Mouse (Mus musculus): Measurements from ENCODE around the gene Ccdc32.
"Not testable (repeated sequence)": the region's sequence is repeated elsewhere in the genome, so short reads cannot be mapped to it uniquely, and the experiment has no call there.

Gene Ccdc32

GRCm38 (mm10) chr2:119028941-119029551, at the start of gene Ccdc32:
Gene Ccdc32, minus strand, starts transcription at chr2:119029393.
- peak; percentile 94 to 95 for DNase-seq

GRCm38 (mm10) chr2:119072397-119072796, 43.2 kb upstream of the Ccdc32 start:
- no peak for DNase-seq

- DNase-seq: no peak
Measured at GRCm38 (mm10) chr2:119060139-119060538, 30.9 kb upstream of the Ccdc32 start.

- DNase-seq: no peak
Measured at GRCm38 (mm10) chr2:119050132-119050650, 21.0 kb upstream of the Ccdc32 start.

- no peak for DNase-seq
Measured at GRCm38 (mm10) chr2:119047849-119048248, 18.7 kb upstream of the Ccdc32 start.

- peak; percentile 94 to 98 for DNase-seq
Measured at GRCm38 (mm10) chr2:119046649-119047611, 17.7 kb upstream of the Ccdc32 start, which contains the start of gene Knl1. Gene Knl1, plus strand, starts transcription at chr2:119047119.

GRCm38 (mm10) chr2:119045163-119045562, 16.0 kb upstream of the Ccdc32 start:
- no peak for DNase-seq

- DNase-seq: peak in 1 of 2 experiments; percentile 44
Measured at GRCm38 (mm10) chr2:119040882-119041281, 11.7 kb upstream of the Ccdc32 start.

GRCm38 (mm10) chr2:119035397-119035745, 6.2 kb upstream of the Ccdc32 start:
- no peak for DNase-seq

GRCm38 (mm10) chr2:119034656-119035396, 5.6 kb upstream of the Ccdc32 start, which contains the start of gene Rpusd2:
Gene Rpusd2, plus strand, starts transcription at chr2:119034790.
- peak; percentile 92 to 94 for DNase-seq

- DNase-seq: no peak
Measured at GRCm38 (mm10) chr2:119032191-119032590, 3.0 kb upstream of the Ccdc32 start.

GRCm38 (mm10) chr2:119026951-119027350, 2.2 kb downstream of the Ccdc32 start:
- no peak for DNase-seq

- no peak for DNase-seq
Measured at GRCm38 (mm10) chr2:119025239-119025616, 4.0 kb downstream of the Ccdc32 start.

- DNase-seq: no peak
Measured at GRCm38 (mm10) chr2:119024536-119025238, 4.5 kb downstream of the Ccdc32 start.

- no peak for DNase-seq
Measured at GRCm38 (mm10) chr2:119023154-119023660, 6.0 kb downstream of the Ccdc32 start.

- DNase-seq: no peak
Measured at GRCm38 (mm10) chr2:119019538-119019937, 9.7 kb downstream of the Ccdc32 start.

- peak; percentile 23 to 33 for DNase-seq
Measured at GRCm38 (mm10) chr2:119019131-119019530, 10.1 kb downstream of the Ccdc32 start.

GRCm38 (mm10) chr2:119018391-119019122, 10.6 kb downstream of the Ccdc32 start:
- DNase-seq: peak; percentile 13 to 65

GRCm38 (mm10) chr2:119017647-119018046, 11.5 kb downstream of the Ccdc32 start:
- DNase-seq: no peak

- not testable (repeated sequence) for DNase-seq
Measured at GRCm38 (mm10) chr2:119016312-119016711, 12.9 kb downstream of the Ccdc32 start.

- DNase-seq: no peak
Measured at GRCm38 (mm10) chr2:119015604-119016180, 13.5 kb downstream of the Ccdc32 start.
